Mouse (Mus musculus) ovary, postnatal 36 days (tissue): ENCODE data around the gene Fam219b.
A peak's percentile ranks its signal among the peaks of the same experiment; 100 is the strongest.

Source experiments
- DNase-seq: peaks from one replicate; pipeline ENCODE4 v3.0.0; 2022; ENCODE audit warnings: low spot score, mixed read lengths

The Fam219b gene

DNA sequence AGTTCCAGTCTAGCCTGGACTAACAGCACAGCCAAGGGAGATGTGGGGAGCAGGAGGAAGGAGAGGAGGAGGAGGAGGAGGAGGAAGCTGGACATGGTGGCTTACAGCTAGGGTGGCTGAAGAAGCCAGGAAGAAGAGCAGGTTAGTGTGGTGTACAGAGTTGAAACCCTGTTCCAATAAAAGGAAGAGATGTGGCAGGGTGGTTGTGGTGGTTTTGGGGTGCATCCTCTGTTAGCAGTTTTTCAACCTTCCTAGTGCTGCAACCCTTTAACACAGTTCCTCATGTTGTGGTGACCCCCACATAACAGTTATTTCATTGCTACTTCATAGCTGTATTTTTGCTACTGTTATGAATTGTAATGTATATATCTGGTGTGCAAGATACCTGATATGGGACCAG lies 12.9 kb upstream of the Fam219b start:
- no peak for DNase-seq

DNA sequence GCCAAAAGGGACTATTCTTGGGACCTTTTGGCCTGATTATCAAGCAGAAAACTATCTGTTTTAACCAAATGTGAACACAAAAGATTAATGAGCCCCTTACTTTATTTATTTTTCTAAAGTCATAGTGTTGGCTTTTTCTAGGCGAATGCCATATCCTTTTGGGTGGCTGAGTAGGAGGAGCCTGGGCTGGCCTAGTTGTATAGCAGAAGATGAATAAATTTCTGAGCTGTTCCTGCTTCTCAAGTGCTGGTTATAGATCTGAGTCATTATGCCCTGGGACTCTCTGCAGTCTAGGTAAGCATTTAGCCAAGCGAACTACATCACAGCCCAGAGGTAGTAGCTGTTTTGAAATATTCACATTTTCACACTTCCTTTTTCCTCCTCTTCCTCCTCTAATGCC lies 11.8 kb upstream of the Fam219b start:
- no peak for DNase-seq

DNA sequence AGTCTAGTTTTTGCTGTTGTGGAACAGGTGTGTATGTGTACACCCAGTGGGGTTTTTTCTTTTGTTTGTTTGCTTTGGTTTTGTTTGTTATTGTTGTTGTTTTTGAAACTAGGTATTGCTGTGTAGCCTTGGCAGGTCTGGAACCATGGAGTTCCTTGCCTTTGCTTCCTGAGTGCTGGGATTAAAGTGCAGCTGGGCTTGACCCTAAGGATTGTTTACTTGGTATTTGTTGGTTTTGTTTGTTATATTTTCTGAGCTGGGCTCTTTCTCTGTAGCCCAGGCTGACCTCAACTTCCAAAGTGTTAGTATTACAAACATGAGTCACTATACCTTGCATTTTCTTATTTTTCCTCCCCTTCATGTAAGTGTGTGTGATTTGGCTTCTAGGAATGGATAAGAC lies 10.9 kb upstream of the Fam219b start:
- DNase-seq: no peak

GRCm38 (mm10) chr9:57531946-57532345 lies 5.4 kb upstream of the Fam219b start:
- no peak for DNase-seq

DNA sequence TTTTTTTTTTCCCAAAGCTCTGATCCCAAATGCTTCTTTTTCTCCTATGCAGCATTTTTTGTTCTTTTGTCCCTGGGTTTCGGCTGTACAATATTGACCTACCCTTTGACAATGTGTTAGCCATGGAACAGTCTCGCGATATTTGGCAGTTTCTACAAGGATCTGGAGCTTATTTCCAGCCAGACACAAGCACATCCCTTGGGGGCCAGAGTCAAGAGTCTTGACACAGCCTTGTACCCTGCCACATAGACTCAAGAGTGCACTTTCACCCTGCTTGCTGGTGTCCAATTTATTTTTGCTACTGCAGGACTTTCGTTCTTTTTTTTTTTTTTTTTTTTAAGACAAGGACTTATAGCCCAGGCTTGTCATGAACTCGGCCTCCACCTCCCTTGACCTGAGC lies 966 bp upstream of the Fam219b start:
- DNase-seq: no peak

DNA sequence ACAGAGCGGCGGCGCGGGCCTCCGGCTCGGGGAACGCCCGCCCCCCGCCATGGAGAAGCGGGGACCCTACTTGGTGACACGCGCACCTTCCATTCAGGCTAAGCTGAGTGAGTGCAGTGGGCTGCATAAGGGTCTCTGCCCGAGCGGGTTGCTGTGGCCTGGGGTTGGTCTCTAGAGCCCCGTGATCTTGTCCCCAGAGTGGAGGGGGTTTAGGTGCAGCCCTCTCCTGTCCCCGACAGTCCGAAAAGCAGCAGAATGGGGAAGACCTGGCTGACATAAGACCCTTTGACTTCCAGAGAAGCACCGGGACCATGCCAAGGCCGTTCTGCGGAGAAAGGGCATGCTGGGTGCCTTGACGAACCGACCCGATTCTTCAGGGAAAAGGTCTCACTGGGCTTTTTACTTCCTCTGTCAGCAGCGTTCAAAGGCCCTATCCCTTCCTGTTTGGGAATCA lies 427 bp downstream of the Fam219b start:
- DNase-seq: no peak

- DNase-seq: no peak
Measured at GRCm38 (mm10) chr9:57539550-57539949, 2.2 kb downstream of the Fam219b start.

DNA sequence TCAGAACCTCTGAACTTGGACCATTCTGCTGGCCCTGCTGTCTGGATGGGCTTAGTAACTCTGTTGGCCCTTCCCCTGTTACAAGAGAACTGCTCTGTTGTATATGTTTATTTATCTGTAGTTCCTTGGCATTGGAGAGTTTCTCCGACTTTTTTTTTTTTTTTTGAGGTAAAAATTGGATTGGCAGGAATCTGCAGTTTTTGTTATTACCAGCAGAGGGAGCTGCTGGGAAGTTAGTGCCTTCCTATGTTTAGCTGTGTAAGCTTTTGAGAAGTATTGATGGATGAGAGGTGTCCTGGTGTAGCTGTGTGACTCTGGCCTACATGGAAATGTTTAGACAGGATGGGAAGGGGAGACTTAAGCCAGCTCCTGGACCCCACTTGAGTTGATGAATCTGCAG lies 4.0 kb downstream of the Fam219b start:
- no peak for DNase-seq

DNA sequence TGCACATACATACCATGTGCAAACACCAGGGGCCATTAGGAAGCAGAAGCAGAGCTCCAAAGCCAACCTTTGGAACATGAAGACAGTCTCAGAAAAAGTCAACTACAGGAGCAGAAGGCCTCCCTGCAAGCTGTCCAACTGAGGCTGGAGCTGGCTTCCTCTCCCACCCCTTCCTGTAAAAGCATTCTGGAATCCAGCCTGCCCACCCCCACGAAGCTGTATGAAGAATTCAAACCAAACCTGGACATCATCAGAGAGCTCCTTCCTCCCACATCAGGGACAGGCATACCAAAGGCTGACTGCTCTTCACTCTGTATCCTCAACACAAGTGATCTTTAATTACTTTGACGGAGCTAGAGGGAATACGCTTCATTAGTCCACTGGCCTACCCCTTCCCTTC lies 6.6 kb downstream of the Fam219b start:
- DNase-seq: no peak

DNA sequence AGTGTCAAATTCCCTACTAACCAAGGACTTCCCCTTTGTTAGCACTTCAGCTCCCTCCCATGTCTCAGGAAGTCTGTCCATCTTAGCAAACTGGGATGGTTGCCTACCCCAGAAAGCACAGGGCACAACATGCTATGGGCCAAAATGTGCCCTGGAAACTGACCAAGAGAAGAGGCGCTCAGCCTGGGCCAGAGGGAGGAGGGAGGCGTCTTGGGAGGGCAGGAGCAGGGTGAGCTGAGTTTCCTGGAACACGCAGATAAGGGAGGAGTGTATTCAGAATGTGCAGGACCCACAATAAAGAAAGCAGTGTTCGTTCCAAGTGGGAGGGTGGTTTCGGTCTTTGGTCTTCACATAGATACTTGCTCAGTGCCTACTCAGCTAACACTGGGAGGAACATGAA lies 10.0 kb downstream of the Fam219b start:
- peak; percentile 59 for DNase-seq

DNA sequence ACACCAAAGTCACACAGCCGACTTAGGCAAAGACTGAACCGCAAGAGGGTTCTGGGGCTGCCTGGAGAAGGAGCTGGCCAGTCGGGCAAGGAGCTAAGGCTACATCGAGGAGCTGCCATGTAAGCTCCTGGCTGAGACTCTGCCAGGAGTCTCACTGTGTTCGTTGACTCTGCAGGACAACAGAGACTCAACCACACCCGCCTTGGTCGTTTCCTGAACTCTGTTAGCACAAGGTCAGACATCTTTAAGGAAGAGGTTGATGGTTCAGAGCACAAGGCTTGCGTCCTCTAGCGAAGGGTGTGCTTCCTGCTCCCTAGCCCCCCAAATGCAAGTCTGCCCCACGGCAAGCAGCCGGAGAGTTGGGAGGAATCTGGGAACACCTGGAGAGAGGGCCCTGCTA lies 10.5 kb downstream of the Fam219b start:
- no peak for DNase-seq

- no peak for DNase-seq
Measured at GRCm38 (mm10) chr9:57549186-57549585, 11.9 kb downstream of the Fam219b start.

- no peak for DNase-seq
Measured at GRCm38 (mm10) chr9:57550126-57550862, 13.0 kb downstream of the Fam219b start.

- DNase-seq: peak; percentile 72
Measured at GRCm38 (mm10) chr9:57552139-57552887, 15.0 kb downstream of the Fam219b start, which contains the start of gene Mpi. Gene Mpi (minus strand): TSS chr9:57552763.

DNA sequence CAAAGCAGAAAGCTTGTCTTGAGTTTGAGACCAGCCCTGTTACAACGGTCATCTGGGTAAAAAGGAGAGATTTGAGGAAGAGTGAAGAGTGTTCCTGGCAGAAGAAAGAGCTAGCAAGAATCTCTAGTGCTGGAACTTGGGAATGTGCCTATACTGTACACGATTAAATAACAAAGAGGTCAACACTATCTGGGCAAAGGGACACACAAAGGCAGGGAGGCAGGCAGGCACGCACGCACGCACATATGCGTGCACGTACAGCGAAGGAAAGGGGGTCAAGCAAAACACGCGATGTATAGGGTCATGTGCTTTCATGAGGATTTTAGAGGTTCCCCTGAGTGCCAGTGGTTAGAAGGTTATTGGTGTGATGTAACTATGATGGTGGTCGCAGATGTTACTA lies 15.8 kb downstream of the Fam219b start:
- DNase-seq: no peak

- no peak for DNase-seq
Measured at GRCm38 (mm10) chr9:57554753-57555152, 17.4 kb downstream of the Fam219b start.

DNA sequence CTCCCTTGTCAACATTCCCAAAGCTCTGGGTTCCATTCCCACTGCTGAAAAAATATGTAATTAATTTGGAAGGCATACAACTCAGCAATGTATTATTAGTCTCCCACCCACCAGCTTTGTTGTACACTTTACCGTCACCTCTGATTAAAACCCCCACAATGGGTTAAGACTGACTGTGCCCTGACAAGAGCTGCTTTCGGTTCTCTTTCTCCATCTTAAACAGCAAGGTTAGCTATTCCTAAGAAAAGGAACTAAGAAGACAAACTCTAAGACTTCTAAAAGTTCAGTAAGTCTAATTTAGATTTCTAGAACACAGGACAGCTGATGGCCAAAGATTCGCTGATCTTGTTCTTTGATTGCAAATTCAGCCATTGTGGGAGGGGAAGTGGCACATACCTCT lies 19.9 kb downstream of the Fam219b start:
- DNase-seq: no peak

GRCm38 (mm10) chr9:57558625-57559024 lies 21.3 kb downstream of the Fam219b start:
- no peak for DNase-seq

DNA sequence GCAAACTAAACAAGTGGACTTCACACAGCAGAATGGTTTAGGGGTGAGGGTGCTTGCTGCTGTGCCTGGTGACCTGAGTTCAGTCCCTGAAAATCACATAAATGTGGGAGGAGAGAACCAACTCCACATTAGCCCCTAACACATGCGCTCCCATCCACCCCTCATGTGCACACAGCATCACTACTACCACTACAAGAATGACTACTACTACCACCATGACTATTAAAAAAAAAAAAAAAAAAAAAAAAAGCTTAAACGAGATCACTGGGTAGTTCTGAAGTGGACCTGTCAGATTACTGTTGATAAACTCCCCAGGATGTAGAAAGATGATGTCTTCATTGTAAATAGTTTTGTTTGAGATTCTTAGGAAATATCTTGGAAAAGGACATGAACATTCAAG lies 22.2 kb downstream of the Fam219b start:
- DNase-seq: no peak

- no peak for DNase-seq
Measured at GRCm38 (mm10) chr9:57560263-57560662, 22.9 kb downstream of the Fam219b start.

DNA sequence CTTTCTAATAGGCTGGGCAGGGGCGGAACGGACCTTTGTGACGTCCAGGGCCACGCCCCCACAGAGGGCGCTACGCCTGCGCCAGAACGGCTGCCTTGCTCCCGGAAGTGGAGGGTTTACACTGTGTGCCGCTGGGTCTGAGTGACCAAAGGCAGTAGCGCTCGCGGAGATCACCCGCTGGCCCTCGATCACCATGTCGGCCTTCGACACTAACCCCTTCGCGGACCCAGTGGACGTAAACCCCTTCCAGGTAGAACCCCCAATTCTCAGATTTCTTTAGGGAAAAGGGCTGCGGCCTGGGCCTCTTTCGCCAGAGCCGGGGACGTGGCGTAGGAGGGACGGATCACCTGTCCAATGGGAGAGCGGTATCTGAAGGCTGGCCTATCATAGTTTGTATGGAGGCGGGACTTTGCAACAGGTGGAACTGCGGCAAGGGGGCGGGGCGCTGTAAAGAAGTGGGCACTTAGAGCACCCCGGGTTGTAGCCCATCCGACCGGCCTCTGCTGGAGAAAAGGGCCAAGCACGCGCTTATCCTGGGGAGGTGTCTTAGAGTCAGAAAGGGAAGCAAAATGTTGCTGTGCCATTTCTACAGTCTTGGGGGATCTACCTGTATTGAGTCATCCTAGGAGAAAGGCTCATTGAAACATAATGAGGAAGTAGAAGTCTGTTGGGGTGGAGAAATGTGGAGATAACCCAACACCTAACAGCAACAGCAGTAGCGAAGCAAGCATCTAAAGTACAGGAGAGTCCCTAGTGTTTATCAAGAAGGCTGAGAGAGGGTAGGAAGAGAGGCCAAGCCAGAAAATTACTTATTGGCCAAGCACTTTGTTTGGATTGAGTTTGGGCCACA lies 23.8 kb downstream of the Fam219b start, which contains the start of gene Scamp2:
Scamp2 (plus strand) TSS at position 83 of the 850 bp plus-strand sequence.
- DNase-seq: peak; percentile 91

GRCm38 (mm10) chr9:57561711-57562099 lies 24.4 kb downstream of the Fam219b start:
- DNase-seq: no peak
